Mouse (Mus musculus): Measurements from ENCODE around the gene Scnm1. TPM values are rescaled to one million over a fixed set of nuclear protein-coding genes. Genes with fewer than 3 reads are reported as not detected.

Gene Scnm1
- total RNA-seq (2015) (43.4 and 45.8 TPM in 2 replicates), total RNA-seq (2017) (66.0 and 85.7 TPM in 2 replicates)

- peak; percentile 87 for ATAC-seq (replicated peaks; ENCODE audit: poor library complexity)
Observed at GRCm38 (mm10) chr3:95133680-95134101, at the start of gene Scnm1, which contains the start of gene Lysmd1. Gene Scnm1 (minus strand): TSS chr3:95134011. Gene Lysmd1 (plus strand): TSS chr3:95134088.

GRCm38 (mm10) chr3:95181841-95182240 lies 48.0 kb upstream of the Scnm1 start:
- no peak for ATAC-seq (replicated peaks; ENCODE audit: poor library complexity)

- no peak for ATAC-seq (replicated peaks; ENCODE audit: poor library complexity)
Observed at GRCm38 (mm10) chr3:95179890-95180289, 46.1 kb upstream of the Scnm1 start.

DNA sequence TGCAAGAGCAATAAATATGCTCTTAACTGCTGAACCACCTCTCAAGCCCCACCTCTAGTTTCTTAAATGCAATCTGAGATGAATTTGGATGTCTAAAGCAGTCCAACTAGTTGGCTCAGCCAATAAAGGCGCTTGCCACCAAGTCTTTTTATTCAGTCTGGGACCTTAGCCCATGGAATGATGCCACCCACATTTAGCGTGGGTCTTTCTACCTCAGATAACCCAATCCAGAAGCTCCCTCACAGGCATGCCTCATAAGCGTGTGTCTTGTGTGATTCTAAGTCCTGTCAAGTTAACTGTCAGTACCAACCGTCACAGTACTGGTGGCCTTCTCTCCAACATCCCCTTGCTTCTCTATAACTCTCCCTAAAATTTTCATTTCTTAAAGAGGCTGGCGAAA lies 45.1 kb upstream of the Scnm1 start:
- ATAC-seq (replicated peaks; ENCODE audit: poor library complexity) = no peak

DNA sequence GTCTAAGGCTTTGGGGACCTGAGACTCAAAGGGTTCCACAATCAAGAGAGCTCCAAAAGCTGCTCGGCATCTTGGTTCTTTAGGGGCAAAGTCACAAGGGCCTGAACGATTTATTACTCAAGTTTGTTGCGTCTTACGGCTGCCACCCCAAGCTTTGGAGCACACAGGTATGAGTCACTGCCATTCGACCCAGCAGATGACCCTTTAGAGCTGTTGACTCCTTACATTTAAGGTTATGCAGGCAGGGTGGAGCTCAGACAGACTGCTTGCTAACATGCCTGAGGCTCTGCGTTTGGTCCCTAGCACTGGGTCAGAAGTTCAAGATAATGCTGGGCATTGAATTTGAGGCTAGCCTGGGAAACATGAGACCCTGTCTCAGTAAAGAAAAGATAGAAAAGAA lies 43.8 kb upstream of the Scnm1 start:
- no peak for ATAC-seq (replicated peaks; ENCODE audit: poor library complexity)

DNA sequence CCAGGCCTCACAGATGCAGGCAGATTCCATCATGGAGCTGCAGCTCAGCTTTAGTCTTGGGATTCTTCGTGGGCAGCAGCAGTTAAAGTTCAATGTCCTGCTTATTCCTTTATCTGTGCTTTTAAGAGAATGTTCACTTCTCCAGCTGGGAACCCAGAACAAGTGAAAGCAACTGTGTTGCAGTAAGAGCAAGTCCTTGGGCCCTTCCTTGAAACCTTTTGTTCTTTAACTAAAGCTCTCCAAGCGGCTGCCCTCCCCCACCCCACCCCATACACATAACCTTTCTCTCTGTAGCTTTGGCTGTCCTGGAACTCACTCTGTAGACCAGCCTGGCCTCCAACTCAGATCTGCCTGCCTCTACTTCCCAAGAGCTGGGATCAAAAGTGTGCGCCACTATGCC lies 42.7 kb upstream of the Scnm1 start:
- no peak for ATAC-seq (replicated peaks; ENCODE audit: poor library complexity)

GRCm38 (mm10) chr3:95174011-95174592 lies 40.3 kb upstream of the Scnm1 start:
- ATAC-seq (replicated peaks; ENCODE audit: poor library complexity) = peak; percentile 94

DNA sequence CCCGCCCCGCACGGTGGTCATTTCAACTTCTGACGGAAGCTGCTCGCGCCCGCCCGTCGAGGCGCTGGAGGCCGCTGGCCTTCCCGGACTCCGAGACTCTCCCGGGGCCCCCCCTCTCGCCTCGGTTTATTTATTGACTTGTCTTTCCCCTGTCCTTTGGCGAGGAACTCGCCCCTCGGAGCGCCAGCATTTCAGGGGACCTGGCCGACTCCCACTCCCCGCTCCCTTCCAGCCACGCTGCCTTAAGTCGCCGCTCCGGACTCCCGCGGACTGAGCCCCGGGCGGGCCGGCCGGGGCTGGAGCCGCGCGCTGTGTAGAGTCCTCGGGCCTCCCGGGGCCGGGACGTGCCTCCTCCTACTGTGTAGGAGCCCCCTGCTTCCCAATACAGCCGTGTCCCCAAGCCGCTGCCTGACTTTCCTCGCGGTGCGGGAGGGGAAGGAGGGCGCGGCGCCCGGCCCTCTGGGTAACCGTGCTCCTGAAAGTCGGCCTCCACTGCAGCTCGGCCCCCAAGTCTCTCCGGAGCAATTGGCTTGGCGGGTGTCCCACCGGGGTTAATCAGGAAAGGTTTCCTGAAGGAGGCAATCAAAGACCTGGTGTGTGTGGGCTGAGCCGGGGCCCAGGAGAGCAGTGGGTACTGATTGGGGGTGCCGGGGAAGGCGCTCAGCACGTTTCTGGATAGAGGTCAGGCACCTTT lies 39.6 kb upstream of the Scnm1 start:
- ATAC-seq (replicated peaks; ENCODE audit: poor library complexity) = peak; percentile 18

GRCm38 (mm10) chr3:95172526-95173255 lies 38.9 kb upstream of the Scnm1 start:
- no peak for ATAC-seq (replicated peaks; ENCODE audit: poor library complexity)

- ATAC-seq (replicated peaks; ENCODE audit: poor library complexity) = no peak
Observed at GRCm38 (mm10) chr3:95171105-95171504, 37.3 kb upstream of the Scnm1 start.

DNA sequence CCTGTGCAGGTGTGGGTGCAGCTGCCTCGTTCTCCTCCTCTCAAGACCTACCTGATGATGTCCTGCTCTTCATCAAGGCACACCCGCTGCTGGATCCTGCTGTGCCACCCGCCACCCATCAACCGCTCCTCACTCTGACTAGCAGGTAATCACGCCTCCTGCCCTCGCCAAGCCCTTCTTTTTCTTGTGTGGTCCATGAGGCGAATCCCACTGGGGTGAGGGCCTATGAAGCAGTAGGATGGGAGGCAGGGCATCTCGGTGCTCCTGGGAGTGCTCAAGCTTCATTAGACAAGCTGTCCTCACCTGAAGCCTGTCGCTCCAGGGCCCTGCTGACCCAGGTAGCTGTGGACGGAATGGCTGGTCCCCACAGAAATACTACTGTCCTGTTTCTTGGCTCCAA lies 36.2 kb upstream of the Scnm1 start:
- no peak for ATAC-seq (replicated peaks; ENCODE audit: poor library complexity)

DNA sequence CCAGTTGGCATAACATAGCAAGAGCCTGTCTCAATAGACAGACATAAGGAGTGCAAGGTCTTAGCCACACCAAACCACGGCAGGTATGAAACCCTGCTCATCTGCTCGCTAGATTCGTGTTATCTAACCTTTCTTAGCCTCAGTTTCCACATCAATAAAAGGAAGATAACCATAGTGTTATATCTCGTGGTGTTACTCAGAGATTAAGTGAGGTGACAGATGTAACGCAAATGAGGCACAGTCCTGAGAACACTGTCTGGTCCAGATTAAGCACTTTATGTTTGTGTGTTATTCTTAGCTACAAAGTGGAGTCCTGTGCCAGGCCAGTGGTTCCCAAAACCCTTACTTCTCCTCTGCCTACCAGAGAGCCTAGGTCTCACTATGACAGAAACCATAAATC lies 31.0 kb upstream of the Scnm1 start:
- no peak for ATAC-seq (replicated peaks; ENCODE audit: poor library complexity)

DNA sequence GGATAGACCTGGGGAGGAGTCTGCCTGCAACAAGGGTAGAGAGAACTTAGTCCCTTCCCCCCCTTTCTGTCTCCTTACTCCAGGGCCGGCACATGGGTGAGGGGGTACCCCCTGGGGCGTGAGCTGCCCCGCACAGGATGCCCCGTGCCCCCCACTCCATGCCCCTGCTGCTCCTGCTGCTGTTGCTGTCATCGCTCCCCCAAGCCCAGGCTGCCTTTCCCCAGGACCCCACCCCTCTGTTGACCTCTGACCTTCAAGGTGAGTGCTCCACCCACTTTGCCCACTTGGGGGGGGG lies 30.4 kb upstream of the Scnm1 start:
- ATAC-seq (replicated peaks; ENCODE audit: poor library complexity) = no peak

DNA sequence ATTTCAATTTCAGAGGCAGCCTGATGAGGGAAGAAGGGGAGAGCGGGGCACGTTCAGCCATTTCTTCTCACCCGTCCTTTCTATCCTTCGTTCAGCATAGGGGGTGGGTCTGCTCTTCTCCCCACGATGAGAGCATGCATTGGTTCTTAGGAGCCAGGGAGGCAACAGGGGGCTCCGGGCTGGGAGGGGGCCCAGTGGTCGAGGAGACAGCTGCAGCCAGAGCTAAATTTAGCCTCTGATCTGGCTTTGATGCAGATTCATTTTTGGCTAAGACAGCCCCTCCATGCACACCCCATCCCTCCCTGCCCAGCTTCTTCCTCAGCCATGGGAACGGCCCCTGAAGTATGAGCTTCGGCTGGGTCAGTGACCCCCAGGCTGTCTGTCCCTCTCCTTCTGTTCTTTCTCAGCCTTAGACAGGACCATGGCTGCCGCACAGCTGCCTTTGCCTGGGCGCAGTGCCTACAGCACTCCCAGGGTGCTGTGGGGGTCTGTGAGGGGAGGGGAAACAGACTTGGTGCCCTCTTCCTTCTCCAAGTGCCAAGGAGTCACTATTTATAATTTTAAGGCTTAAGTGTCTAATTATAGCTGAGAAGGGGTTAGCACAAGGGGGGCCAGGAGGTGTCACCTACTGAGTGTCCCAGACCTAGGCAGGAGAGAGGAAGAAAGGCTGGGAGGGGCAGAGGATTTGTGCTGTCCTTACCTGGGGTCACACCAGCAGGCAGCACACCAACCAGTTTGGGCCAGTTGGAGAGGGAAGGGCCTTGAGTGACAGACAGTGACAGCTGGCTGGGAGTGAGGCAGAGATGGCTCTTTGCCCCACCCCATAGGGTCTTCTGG lies 29.8 kb upstream of the Scnm1 start:
- no peak for ATAC-seq (replicated peaks; ENCODE audit: poor library complexity)

DNA sequence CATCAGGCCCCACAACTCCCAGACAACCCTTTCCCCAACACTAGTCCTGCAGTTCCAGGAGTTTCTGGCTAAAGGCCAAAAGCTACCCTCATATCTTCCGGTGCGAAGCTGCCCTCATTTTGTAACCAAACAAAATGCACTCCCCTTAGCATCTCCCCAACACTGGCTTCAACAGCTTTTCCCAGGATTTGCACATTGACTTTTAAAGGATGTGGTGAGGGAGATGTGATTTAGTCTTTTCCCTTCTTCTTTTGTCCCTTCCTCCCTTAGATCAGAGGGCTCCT lies 28.5 kb upstream of the Scnm1 start:
- ATAC-seq (replicated peaks; ENCODE audit: poor library complexity) = no peak

DNA sequence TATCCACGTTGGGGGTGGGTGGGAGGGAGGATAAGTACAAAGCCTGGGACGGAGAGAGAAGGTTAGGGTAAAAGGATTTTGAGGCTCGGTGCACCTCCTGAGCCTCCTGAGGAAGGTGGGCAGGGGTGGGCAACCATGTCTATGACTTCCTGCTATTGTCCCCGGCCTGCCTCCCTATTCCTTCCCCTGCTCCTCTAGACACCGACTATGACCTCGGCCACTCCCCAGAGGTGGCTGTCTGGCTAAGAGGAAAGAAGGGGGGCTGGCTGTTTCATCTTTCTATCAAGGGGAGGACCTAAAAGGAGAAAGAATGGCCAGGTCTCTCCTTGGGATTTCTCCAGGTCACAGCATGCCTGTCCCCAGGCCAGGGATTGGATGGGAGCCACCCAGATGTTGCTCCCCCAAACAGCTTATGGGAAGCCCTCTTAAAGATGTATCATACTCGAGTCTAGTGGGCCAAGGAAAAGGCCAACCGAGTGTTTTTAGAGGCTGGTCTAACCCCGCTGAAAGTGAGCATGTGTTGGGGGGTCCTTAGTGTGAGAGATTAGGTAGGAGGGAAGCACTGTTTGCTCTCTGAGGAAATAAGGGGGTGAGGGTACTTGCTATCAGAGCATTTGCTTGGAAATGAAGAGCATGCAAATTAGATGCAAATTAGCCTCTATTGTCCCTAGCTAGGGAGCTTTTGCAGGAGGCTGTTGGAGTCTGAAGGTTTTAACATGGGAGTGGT lies 28.0 kb upstream of the Scnm1 start:
- ATAC-seq (replicated peaks; ENCODE audit: poor library complexity) = no peak

DNA sequence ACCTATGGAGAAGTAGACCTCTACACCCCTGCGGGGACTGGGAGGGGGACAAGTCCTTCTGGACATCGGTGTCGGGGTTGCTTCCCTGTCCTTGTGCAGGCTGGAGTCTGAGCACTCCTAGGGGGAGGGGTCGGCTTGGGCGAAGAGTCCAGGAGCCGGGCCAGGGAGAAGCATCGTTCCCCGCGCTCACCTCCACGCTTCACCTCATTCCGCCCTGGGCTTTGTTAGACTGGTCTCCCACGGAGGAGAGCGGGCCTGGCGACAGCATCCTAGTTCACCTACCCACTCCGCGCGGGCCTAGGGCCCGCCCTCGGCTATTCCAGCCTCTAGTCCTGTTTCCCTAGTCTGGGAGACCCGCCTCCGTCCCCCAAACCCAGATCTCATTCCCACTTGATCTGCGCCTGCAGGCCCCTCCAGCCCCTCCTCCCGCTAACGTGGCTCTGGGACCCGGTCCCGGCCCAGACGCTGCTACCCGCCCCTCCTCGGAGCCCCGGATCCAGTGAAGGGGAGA lies 27.3 kb upstream of the Scnm1 start:
- no peak for ATAC-seq (replicated peaks; ENCODE audit: poor library complexity)

- peak; percentile 96 for ATAC-seq (replicated peaks; ENCODE audit: poor library complexity)
Observed at GRCm38 (mm10) chr3:95159987-95160963, 26.5 kb upstream of the Scnm1 start, which contains the start of gene Sema6c. Gene Sema6c (plus strand): TSS chr3:95160457.

GRCm38 (mm10) chr3:95159511-95159986 lies 25.7 kb upstream of the Scnm1 start:
- ATAC-seq (replicated peaks; ENCODE audit: poor library complexity) = no peak

Measured in megakaryocyte progenitor cell, adult 5-6 weeks (primary cell).